Comparison of ENCODE assay signal across 9 mouse cellular contexts in the genomic region with DNA sequence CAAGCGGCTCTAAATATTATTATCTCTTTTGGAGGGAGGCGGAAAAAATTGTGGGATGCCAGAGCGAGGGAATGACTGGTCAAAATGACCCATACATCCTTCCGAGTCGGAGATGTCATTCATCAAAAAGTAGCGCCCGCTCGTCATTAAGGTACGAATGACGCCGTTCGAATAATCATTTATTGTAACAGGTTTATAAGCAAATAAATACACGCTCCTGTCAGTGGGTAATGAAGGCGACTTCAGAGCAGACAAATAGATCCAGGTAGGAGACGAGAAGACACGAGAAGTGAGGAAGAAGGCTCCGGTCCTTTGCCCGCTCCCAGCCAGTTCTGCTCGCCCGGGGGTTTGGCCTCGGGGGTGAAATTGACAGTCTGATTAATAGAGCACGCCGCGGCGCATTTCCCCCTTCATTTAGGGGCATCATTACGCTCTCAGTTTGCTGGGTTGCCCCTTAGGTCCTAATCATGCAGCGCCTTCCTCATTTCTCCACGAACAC. TPM values are rescaled to one million over a fixed set of nuclear protein-coding genes. Genes with fewer than 3 reads are reported as not detected.
A peak's percentile ranks its signal among the peaks of the same experiment; 100 is the strongest.
DNase-seq lines count a peak whose midpoint lies in the region; ATAC-seq and TF ChIP-seq lines count a peak whose summit lies in the region.
"Had no signal": no experiment of that assay in that cellular context is flagged by ENCODE, and none has a peak within 500 bp of the region (broad histone marks: within the 10 kb centered on the region; RNA-seq: fewer than 3 reads in every experiment).

A gene (minus strand): TSS at position 51 of the 499 bp plus-strand sequence.

- H3K4me3 ChIP-seq in spleen, adult 2 months (ENCODE audit: extremely low read depth, insufficient read depth, insufficient read length): 0 out of 2 replicates have a peak within 1 kb of the TSS, but pooled peaks have one; percentile 1
- peak within 1 kb of the TSS; percentile 30; the same call in 1 of the 2 replicates for H3K4me3 ChIP-seq in hindbrain, embryonic 10.5 days
- H3K4me3 ChIP-seq in heart, embryonic 12.5 days: no peak within 1 kb of the TSS

- TF ChIP-seq POLR2A in spleen, adult 2 months (IDR thresholded peaks at IDR 0.05; ENCODE audit: low read depth, low read length): no peak

- H3K27ac ChIP-seq in spleen, adult 2 months (ENCODE audit: insufficient read depth, low read length): no peak within 1 kb of the TSS
- H3K27ac ChIP-seq in hindbrain, embryonic 10.5 days: peak within 1 kb of the TSS; percentile 54; the same call in 1 of the 2 replicates
- H3K27ac ChIP-seq in heart, embryonic 12.5 days (ENCODE audit: poor library complexity, severe bottlenecking): no peak within 1 kb of the TSS

- peaks cover 9% of the 10 kb centered on the region for H3K4me1 ChIP-seq in spleen, adult 2 months (ENCODE audit: control insufficient read depth, insufficient read depth, insufficient read length)
- H3K4me1 ChIP-seq in hindbrain, embryonic 10.5 days (replicated peaks): peaks cover 26% of the 10 kb centered on the region
- H3K4me1 ChIP-seq in heart, embryonic 12.5 days (replicated peaks): peaks cover 26% of the 10 kb centered on the region

- H3K9ac ChIP-seq in heart, embryonic 12.5 days: no peak within 1 kb of the TSS

- H3K4me2 ChIP-seq in heart, embryonic 12.5 days: no peak within 1 kb of the TSS

- no peak for DNase-seq in spleen, adult 2 months (ENCODE audit: low read depth in 1 of 2, low spot score in 2 of 2)
- no peak for DNase-seq in spleen, postnatal 36 days (ENCODE audit: low spot score in 2 of 2)
- peak; percentile 56 for DNase-seq in hindbrain, embryonic 10.5 days (ENCODE audit: low spot score)
- DNase-seq in mesoderm, embryonic 11.5 days (ENCODE audit: low read depth, low spot score): peak; percentile 42
- no peak for DNase-seq in left cerebral cortex, adult 11 months (ENCODE audit: low spot score)
- DNase-seq: gastrocnemius, postnatal 25 days; liver had no signal

- no peak for ATAC-seq in inflammation-experienced regulatory T-cells, adult 6 months
- no peak for ATAC-seq in heart, embryonic 12.5 days (ENCODE audit: insufficient number of reproducible peaks, low FRiP score)

- H3K36me3 ChIP-seq in spleen, adult 2 months (ENCODE audit: control insufficient read depth, insufficient read depth, low read length): no peaks in the 10 kb centered on the region
- H3K36me3 ChIP-seq in hindbrain, embryonic 10.5 days: no peaks in the 10 kb centered on the region
- H3K36me3 ChIP-seq in heart, embryonic 12.5 days: no peaks in the 10 kb centered on the region

- no peak for TF ChIP-seq CTCF in spleen, adult 2 months (IDR thresholded peaks at IDR 0.05; ENCODE audit: extremely low read depth, insufficient read depth, insufficient read length, insufficient replicate concordance)

- peaks cover 56% of the 10 kb centered on the region for H3K27me3 ChIP-seq in spleen, adult 2 months (ENCODE audit: control insufficient read depth, insufficient read depth, low read length)
- peaks cover 100% of the 10 kb centered on the region for H3K27me3 ChIP-seq in hindbrain, embryonic 10.5 days (ENCODE audit: insufficient read depth, poor library complexity, severe bottlenecking)
- peaks cover 89% of the 10 kb centered on the region for H3K27me3 ChIP-seq in heart, embryonic 12.5 days (replicated peaks)

- WGBS in spleen, adult 2 months: 12% methylated on average over 28 of the region's 28 CpGs
- 1% methylated on average over 28 of the region's 28 CpGs for WGBS in hindbrain, embryonic 10.5 days
- 2% methylated on average over 28 of the region's 28 CpGs for WGBS in heart, embryonic 12.5 days

- H3K9me3 ChIP-seq in hindbrain, embryonic 10.5 days: no peaks in the 10 kb centered on the region
- H3K9me3 ChIP-seq in heart, embryonic 12.5 days (replicated peaks): no peaks in the 10 kb centered on the region

RNA-seq across cellular contexts. Expression of the gene that starts here (rescaled TPM):
- not detected in 2 replicates for polyA plus RNA-seq in spleen, adult 2 months (2012; rRNA removed)
- 0.19 and 0.47 TPM in 2 replicates for polyA plus RNA-seq in hindbrain, embryonic 10.5 days (2016; fragmentation: Nextera tagmentation; extraction: Ambion mirVana)
- polyA plus RNA-seq in inflammation-experienced regulatory T-cells, adult 6 months (2017; shearing (Covaris generic)): not detected
- not detected in 2 replicates for polyA plus RNA-seq in heart, embryonic 12.5 days (2016; fragmentation: Nextera tagmentation; extraction: Ambion mirVana)

Comparison
In these comparisons a context has a peak if more than half of its experiments do, and no peak if none do; other contexts are left out.
1. Peak in DNase-seq, H3K4me3 ChIP-seq and H3K27ac ChIP-seq in hindbrain, embryonic 10.5 days; RNA of the gene not detected or under 1 TPM.